Mouse (Mus musculus) kidney, adult 2 months (tissue): ENCODE measurements around the gene Ankrd27. TPM values are rescaled to one million over a fixed set of nuclear protein-coding genes. Genes with fewer than 3 reads are reported as not detected.
"Not testable (repeated sequence)": the region's sequence is repeated elsewhere in the genome, so short reads cannot be mapped to it uniquely, and the experiment has no call there.

Source experiments
- DNase-seq: peaks from one replicate; pipeline ENCODE4 v3.0.0; 2021
- H3K27ac ChIP-seq: fragments of 200-500 bp; 2 replicates; pipeline ENCODE4 v1.5.1; 2012; ENCODE audit warnings: low read depth, low read length, control low read depth, inconsistent platforms; ENCODE audit not compliant: insufficient read depth
- H3K27me3 ChIP-seq: fragments of 200-500 bp; replicated peaks from 2 replicates; pipeline ENCODE4 v1.6.1; 2012; ENCODE audit warnings: mild to moderate bottlenecking, moderate library complexity, low read length, inconsistent platforms; ENCODE audit not compliant: control insufficient read depth, insufficient read depth
- H3K36me3 ChIP-seq: fragments of 200-500 bp; 2 replicates; pipeline ENCODE4 v1.6.1; 2012; ENCODE audit warnings: mild to moderate bottlenecking, moderate library complexity, low read length, inconsistent platforms; ENCODE audit not compliant: control insufficient read depth, insufficient read depth
- H3K4me1 ChIP-seq: fragments of 200-500 bp; 2 replicates; pipeline ENCODE4 v1.6.1; 2011; ENCODE audit warnings: low read length; ENCODE audit not compliant: control insufficient read depth, insufficient read depth
- H3K4me3 ChIP-seq: fragments of 200-500 bp; 2 replicates; pipeline ENCODE4 v1.5.1; 2011; ENCODE audit warnings: mild to moderate bottlenecking, low read depth, low read length, control low read depth; ENCODE audit not compliant: insufficient read depth
- CTCF ChIP-seq: fragments of 200-500 bp; conservative IDR thresholded peaks from 2 replicates; pipeline ENCODE4 v1.5.1; 2011; ENCODE audit warnings: low read depth, mild to moderate bottlenecking, control low read depth, low read length, moderate library complexity, mixed read lengths; ENCODE audit not compliant: insufficient read depth, insufficient read length
- POLR2A ChIP-seq: fragments of 200-500 bp; IDR thresholded peaks from one replicate; pipeline ENCODE4 v1.6.1; 2011; ENCODE audit warnings: low read depth, low read length, control low read depth
- WGBS: fragments of 180-500 bp; shearing (Covaris S2); methylation state at CpG from one replicate; pipeline ENCODE4 v1.1.7; 2018; 5-methylcytosine and 5-hydroxymethylcytosine counted together
- polyA plus RNA-seq: library from polyadenylated mRNA; depleted of rRNA; stranded (reverse); fragments of >200 nt; gene quantifications from 2 replicates; pipeline ENCODE4 v1.2.3, GENCODE M21; 2012

Ankrd27 gene
- polyA plus RNA-seq, 1 experiment: 19.1 TPM

DNA sequence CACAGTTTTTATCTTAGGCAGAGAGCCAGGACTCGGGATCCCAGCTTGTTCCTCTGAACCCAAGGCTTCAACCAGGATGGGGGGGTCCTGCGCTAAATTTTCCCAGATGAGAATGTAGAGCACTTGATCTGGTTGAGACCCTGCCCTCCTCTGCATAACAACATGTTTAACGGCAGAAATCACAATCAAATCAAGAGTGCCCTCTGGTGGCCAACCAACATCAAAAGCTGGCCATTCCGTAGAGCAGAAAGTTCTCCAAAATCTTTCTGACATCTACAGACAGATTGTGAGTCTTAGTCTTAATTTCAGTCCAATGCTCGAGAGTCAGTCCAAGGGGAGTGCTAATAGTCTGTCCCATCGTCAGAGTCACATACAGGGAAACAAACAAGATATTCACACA is 15.2 kb upstream of the Ankrd27 start:
- not testable (repeated sequence) for H3K27ac ChIP-seq, H3K4me1 ChIP-seq, H3K36me3 ChIP-seq, DNase-seq, H3K4me3 ChIP-seq, H3K27me3 ChIP-seq
- 25% methylated on average over 6 of the region's 6 CpGs for WGBS

DNA sequence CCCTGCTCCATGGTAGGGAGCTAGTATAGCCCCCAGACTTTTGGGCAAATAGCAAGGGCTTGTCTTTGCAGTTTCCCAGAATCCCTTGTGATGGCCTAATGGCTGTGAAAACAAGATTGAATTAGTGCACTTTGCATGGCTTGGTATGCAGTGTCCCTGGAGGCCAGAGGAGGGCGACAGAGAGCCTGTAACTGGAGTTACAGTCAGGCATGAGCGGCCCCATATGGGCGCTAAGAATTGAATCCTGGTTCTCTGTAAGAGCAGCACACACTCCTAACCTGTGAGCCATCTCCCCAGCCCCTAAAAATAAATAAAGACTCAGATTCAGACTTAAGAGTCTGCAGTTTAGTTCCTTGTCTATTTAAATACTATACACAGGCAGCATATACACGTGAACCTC is 6.2 kb upstream of the Ankrd27 start:
- peak; percentile 82 for TF ChIP-seq CTCF
- no peak for TF ChIP-seq POLR2A
- peak; percentile 55 for DNase-seq
- 40% methylated on average over 4 of the region's 4 CpGs for WGBS

DNA sequence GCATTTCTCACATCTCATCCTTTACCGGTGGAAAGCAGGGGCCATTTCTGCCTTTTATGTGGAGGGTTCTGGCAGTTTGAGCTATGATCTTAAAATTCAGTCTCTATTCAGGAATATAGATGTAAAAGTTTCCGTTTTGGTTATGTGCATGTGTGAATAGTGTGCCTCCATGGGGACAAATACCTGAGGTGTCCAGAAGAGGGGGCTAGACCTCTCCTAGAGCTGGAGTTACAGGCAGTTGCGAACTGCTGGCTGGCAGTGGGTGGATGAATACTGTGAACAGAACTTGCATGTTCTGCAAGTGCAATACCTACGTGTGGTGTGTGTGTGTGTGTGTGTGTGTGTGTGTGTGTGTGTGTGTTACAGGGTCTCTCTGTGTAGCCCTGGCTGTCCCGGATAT is 3.3 kb upstream of the Ankrd27 start:
- Histone ChIP-seq H3K27ac (no peak overlapping the region), H3K4me1 (no peaks in the 10 kb centered on the region), H3K27me3 (no peaks in the 10 kb centered on the region), H3K36me3 (no peaks in the 10 kb centered on the region), H3K4me3 (no peak overlapping the region)
- 79% methylated on average over 5 of the region's 5 CpGs for WGBS
- TF ChIP-seq CTCF (0 out of 2 replicates have a peak, but pooled peaks have one; percentile 32), POLR2A (no peak)
- no peak for DNase-seq

More for the DNA sequence above, 6.2 kb upstream of the Ankrd27 start:
- H3K4me3 ChIP-seq: no peak overlapping the region
- no peaks in the 10 kb centered on the region for H3K4me1 ChIP-seq
- no peaks in the 10 kb centered on the region for H3K36me3 ChIP-seq
- no peaks in the 10 kb centered on the region; the same call in 1 of the 2 replicates for H3K27me3 ChIP-seq
- H3K27ac ChIP-seq: no peak overlapping the region

DNA sequence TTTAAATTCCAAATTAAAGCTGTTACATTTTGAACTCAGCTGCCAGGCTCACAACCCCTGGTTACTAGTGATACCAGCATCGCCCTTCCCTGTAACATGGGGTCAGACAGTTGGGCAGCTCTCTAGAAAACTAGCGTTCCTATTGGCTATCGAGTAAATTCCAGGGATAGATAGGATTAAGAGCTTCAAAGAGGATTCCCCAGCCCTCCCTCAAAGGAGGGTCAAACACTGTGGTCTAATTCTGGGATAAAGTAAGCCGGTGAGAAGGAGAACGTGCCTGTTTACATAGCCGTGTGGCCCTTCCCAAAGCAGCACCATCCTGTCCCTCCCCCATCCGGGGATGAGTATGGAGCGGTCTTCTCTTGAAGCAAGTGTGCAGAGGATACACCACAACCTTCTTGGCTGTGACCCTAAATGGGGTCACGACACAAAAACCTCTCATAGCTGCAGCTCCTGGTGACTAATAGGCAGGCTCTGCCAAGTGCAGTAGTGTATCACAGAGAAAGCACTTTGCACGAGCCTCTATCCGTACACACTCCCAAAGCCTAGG is 2.5 kb upstream of the Ankrd27 start:
- H3K27me3 ChIP-seq: no peaks in the 10 kb centered on the region
- H3K36me3 ChIP-seq: no peaks in the 10 kb centered on the region
- no peaks in the 10 kb centered on the region for H3K4me1 ChIP-seq
- 56% methylated on average over 11 of the region's 11 CpGs for WGBS
- H3K4me3 ChIP-seq: no peak overlapping the region
- TF ChIP-seq POLR2A: no peak
- TF ChIP-seq CTCF: no peak
- H3K27ac ChIP-seq: no peak overlapping the region
- DNase-seq: no peak

DNA sequence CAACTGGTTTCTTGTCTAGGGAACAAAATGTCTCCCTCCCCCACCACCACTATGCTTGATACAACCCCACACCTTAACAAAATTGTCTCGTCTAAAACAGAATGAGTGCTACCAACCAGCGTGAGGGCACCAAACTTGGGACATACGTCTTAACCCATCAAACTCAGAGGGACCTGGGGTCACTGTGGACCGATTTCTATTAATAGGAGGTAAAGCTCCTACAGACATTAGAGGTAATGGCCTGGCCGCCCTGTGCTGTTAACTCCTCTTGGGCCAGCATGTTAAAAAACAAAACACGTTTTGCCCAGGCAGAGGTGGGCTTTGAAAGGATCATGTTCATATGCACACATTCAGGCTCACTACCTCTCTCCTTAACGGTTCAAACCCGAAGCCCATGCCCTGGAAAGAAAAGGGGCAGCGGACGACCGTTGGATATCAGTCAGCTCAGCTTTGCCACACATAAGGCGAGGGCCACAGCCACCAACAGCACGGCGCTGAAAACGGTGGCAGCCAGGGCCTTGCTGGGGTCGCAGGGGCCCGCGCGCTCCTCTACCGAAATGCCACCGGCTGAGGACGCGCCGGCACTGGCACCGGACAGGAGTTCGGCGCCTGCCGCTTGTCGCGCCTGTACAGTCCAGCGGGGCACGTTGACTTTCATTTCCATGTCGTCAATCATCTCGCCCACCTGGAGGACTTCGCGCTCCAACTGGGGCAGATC is 1.8 kb upstream of the Ankrd27 start:
- TF ChIP-seq CTCF: no peak
- TF ChIP-seq POLR2A: no peak
- Histone ChIP-seq H3K36me3 (no peaks in the 10 kb centered on the region), H3K4me1 (no peaks in the 10 kb centered on the region), H3K27ac (no peak overlapping the region), H3K27me3 (no peaks in the 10 kb centered on the region), H3K4me3 (peak overlapping the region; percentile 76)
- DNase-seq: no peak
- 13% methylated on average over 36 of the region's 36 CpGs for WGBS

DNA sequence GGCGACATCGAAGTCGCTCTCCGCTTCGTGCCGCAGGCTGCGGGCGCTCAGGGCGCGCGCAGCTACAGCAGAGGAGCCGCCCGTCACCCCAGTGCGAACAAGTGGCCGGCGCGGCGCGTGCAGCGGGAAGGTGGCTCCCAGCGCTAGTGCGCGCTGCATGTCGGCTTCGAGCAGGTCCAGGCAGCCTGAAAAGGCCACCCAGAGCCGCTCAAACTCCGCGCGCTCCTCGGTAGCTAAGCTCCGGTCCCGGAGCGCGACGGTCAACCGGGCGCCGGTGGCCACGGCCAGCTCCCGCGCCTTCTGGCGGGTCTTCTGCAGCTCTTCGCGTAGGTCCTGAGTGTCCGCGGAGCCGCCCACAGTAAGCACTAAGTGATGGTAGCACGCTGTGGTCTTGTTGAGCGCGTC is 1.3 kb upstream of the Ankrd27 start:
- DNase-seq: peak; percentile 40
- H3K27me3 ChIP-seq: no peaks in the 10 kb centered on the region
- H3K27ac ChIP-seq: no peak overlapping the region
- TF ChIP-seq POLR2A: no peak
- no peak for TF ChIP-seq CTCF
- WGBS: under 1% methylated on average over 50 of the region's 50 CpGs
- peak overlapping the region; percentile 76 for H3K4me3 ChIP-seq
- no peaks in the 10 kb centered on the region for H3K36me3 ChIP-seq
- H3K4me1 ChIP-seq: no peaks in the 10 kb centered on the region

DNA sequence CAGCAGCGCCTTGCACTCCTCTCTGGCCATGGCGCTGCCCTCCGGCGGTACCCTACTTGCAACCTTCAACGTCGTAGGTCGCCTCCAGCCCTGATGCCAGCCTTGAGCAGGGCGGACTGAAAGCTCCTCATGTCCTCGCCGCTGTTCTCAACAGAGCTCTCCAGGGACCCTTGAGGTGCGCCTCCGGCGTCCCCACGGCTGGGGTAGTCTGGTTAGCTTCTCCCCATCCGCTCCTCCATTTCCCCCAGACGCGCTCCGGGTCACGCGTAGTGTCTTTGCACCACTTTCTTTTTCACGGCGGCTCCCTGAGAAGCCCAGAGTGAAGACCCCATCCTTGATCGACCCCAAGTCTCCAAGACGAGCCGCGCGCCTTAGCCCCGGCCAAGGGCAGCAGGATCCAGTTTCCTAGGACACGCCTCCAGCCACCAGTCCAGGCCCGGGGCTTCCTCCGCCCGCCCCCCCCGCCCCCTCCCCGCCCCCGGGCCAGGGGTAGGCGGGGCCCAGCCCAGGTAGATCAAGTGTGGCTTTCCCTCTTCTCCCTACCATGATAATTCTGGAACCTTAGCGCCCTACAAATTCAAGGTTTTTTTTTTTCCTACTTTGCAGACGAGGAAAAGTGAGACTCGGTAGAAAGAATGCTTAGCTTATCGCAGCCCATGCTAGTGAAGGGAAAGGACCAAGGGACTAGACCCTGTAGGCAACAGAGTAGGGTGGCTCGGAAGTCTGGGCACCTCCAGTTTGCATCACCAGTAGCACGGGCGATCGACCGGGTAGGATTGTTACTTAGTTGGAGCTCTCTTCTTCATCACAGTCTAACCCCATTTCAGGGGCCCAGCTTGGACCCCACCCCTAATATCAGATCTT is 621 bp upstream of the Ankrd27 start, which contains the start of gene Rgs9bp:
Gene Rgs9bp (minus strand): TSS at position 392 of the 864 bp plus-strand sequence.
- peak within 1 kb of the TSS; percentile 86 for H3K4me3 ChIP-seq
- no peak for TF ChIP-seq CTCF
- no peak for TF ChIP-seq POLR2A
- peak; percentile 80 for DNase-seq
- H3K36me3 ChIP-seq: no peaks in the 10 kb centered on the region
- no peaks in the 10 kb centered on the region for H3K4me1 ChIP-seq
- H3K27me3 ChIP-seq: no peaks in the 10 kb centered on the region
- H3K27ac ChIP-seq: no peak within 1 kb of the TSS; the same call in 1 of the 2 replicates
- under 1% methylated on average over 45 of the region's 45 CpGs for WGBS
